ENCODE assay signal across 8 mouse cellular contexts in genomic region chr5:134099496-134100211, GRCm38 (mm10). TPM values are rescaled to one million over a fixed set of nuclear protein-coding genes. Genes with fewer than 3 reads are reported as not detected.
DNase-seq lines count a peak whose midpoint lies in the region; ATAC-seq and TF ChIP-seq lines count a peak whose summit lies in the region.

Gene Castor2 (plus strand): TSS chr5:134099711.

- peak within 1 kb of the TSS; percentile 87 for H3K4me2 ChIP-seq in hindbrain, postnatal 0 days (ENCODE audit: low read depth, low read length)

- peak within 1 kb of the TSS; percentile 77 for H3K9ac ChIP-seq in hindbrain, postnatal 0 days (replicated peaks; ENCODE audit: low read length)

- peak within 1 kb of the TSS; percentile 83 for H3K27ac ChIP-seq in hindbrain, postnatal 0 days

- 0 out of 2 replicates have a peak, but pooled peaks cover 10% of the 10 kb centered on the region for H3K4me1 ChIP-seq in hindbrain, postnatal 0 days (ENCODE audit: insufficient read depth, low read length)

- peak within 1 kb of the TSS; percentile 89 for H3K4me3 ChIP-seq in hindbrain, postnatal 0 days (ENCODE audit: low read length)

- DNase-seq in WW6 (ENCODE audit: low read depth, low spot score), result peak; percentile 68
- peak; percentile 94 for DNase-seq in cerebellum, postnatal 36 days
- peak; percentile 90 to 94 for DNase-seq in gastrocnemius, adult 8-10 months (ENCODE audit: low spot score in 2 of 2)
- DNase-seq in hindbrain, postnatal 0 days (ENCODE audit: low spot score), result peak; percentile 97
- DNase-seq in left cerebral cortex, adult 18-20 months (ENCODE audit: low spot score in 2 of 2), result peak; percentile 94 to 97
- DNase-seq in lung, postnatal 4 days, result peak; percentile 94 to 96
- DNase-seq in retina, postnatal 1 day, result peak; percentile 96
- peak; percentile 94 for DNase-seq in thymus, postnatal 4 days

- WGBS in hindbrain, postnatal 0 days, result under 1% methylated on average over 50 of the region's 58 CpGs

- no peaks in the 10 kb centered on the region for H3K27me3 ChIP-seq in hindbrain, postnatal 0 days (ENCODE audit: insufficient read depth, low read length)

- peak; percentile 91 for ATAC-seq in hindbrain, postnatal 0 days

- H3K9me3 ChIP-seq in hindbrain, postnatal 0 days (ENCODE audit: low read length), result no peaks in the 10 kb centered on the region

- 0 out of 2 replicates have a peak, but pooled peaks have one; percentile 1 for TF ChIP-seq CTCF in hindbrain, postnatal 0 days (IDR thresholded peaks at IDR 0.05; ENCODE audit: low read depth)

- no peaks in the 10 kb centered on the region for H3K36me3 ChIP-seq in hindbrain, postnatal 0 days (ENCODE audit: insufficient read depth, low read length)

RNA-seq across cellular contexts. Expression of gene Castor2, which starts in this region (rescaled TPM):
- 10 to 100 TPM; 41.7 to 54.5 (median 50.6) TPM for total RNA-seq in gastrocnemius, adult 8-10 months (2022)
- total RNA-seq in hindbrain, postnatal 0 days (2014; rRNA removed), result 27.4 and 27.5 TPM in 2 replicates
- polyA plus RNA-seq in hindbrain, postnatal 0 days (2015; fragmentation: Nextera tagmentation; extraction: Ambion mirVana), result 21.1 and 21.8 TPM in 2 replicates
- total RNA-seq in left cerebral cortex, adult 18-20 months (2021), result 10 to 100 TPM; 71.2 to 88.0 TPM

Comparison
In these comparisons a context has a peak if more than half of its experiments do, and no peak if none do; other contexts are left out.
1. Peak in every context shown above with its lines: DNase-seq, ATAC-seq, H3K4me3 ChIP-seq and H3K27ac ChIP-seq.